Mouse (Mus musculus) myocyte (in vitro differentiated cells): Measurements from ENCODE around the gene Wdpcp. TPM values are rescaled to one million over a fixed set of nuclear protein-coding genes. Genes with fewer than 3 reads are reported as not detected.

ENCODE experiments used
- H3K27me3 ChIP-seq: one replicate; pipeline ENCODE4 v1.6.1; 2011; ENCODE audit not compliant: control insufficient read depth, insufficient read depth, insufficient read length
- H3K36me3 ChIP-seq: one replicate; pipeline ENCODE4 v1.6.1; 2011; ENCODE audit not compliant: control insufficient read depth, insufficient read depth
- H3K4me2 ChIP-seq: one replicate; pipeline ENCODE4 v1.6.1; 2011; ENCODE audit warnings: low read depth, control low read depth
- H3K4me3 ChIP-seq: one replicate; pipeline ENCODE4 v1.5.1; 2011; ENCODE audit warnings: mild to moderate bottlenecking, control low read depth, moderate library complexity
- H3K79me2 ChIP-seq: one replicate; pipeline ENCODE4 v1.6.1; 2011; ENCODE audit not compliant: control insufficient read depth, insufficient read depth
- H3ac ChIP-seq: one replicate; pipeline ENCODE4 v1.6.1; 2011; ENCODE audit not compliant: control insufficient read depth, insufficient read length
- CEBPB ChIP-seq: IDR thresholded peaks from 2 replicates; pipeline ENCODE4 v1.6.1; 2011; ENCODE audit warnings: mild to moderate bottlenecking, moderate library complexity; ENCODE audit not compliant: poor library complexity, insufficient read depth, severe bottlenecking
- E2F4 ChIP-seq: IDR thresholded peaks from one replicate; pipeline ENCODE4 v1.6.1; 2011; ENCODE audit warnings: mild to moderate bottlenecking, control low read depth, moderate library complexity; ENCODE audit not compliant: insufficient read depth
- MAX ChIP-seq: IDR thresholded peaks from one replicate; pipeline ENCODE4 v1.6.1; 2011; ENCODE audit warnings: low read depth, mild to moderate bottlenecking, control low read depth
- MYOD1 ChIP-seq, 3 experiments: IDR thresholded peaks; one replicate each; pipeline ENCODE4 v1.6.1; 2011; ENCODE audit warnings: control low read depth in 2 of 3, low read depth in 2 of 3, mild to moderate bottlenecking in 2 of 3, moderate library complexity in 1 of 3; ENCODE audit not compliant: insufficient read length in 2 of 3, control insufficient read depth in 1 of 3
- MYOG ChIP-seq, 3 experiments: IDR thresholded peaks; one replicate each; pipeline ENCODE4 v1.6.1; 2011; ENCODE audit warnings: control low read depth in 2 of 3, low read depth in 2 of 3, mild to moderate bottlenecking in 2 of 3; ENCODE audit not compliant: insufficient read length in 2 of 3, control insufficient read depth in 1 of 3, insufficient read depth in 1 of 3
- POLR2A ChIP-seq: IDR thresholded peaks from one replicate; pipeline ENCODE4 v1.6.1; 2011; ENCODE audit warnings: low read depth, mild to moderate bottlenecking, control low read depth, moderate library complexity; ENCODE audit not compliant: insufficient read length
- POLR2AphosphoS2 ChIP-seq: IDR thresholded peaks from one replicate; pipeline ENCODE4 v1.6.1; 2011; ENCODE audit warnings: low read depth, control low read depth; ENCODE audit not compliant: insufficient read length
- REST ChIP-seq: IDR thresholded peaks from one replicate; pipeline ENCODE4 v1.6.1; 2011; ENCODE audit warnings: mild to moderate bottlenecking, control low read depth, moderate library complexity; ENCODE audit not compliant: insufficient read depth, insufficient read length
- SRF ChIP-seq: IDR thresholded peaks from one replicate; pipeline ENCODE4 v1.6.1; 2011; ENCODE audit warnings: low read depth; ENCODE audit not compliant: control insufficient read depth, insufficient read length
- TCF12 ChIP-seq: IDR thresholded peaks from one replicate; pipeline ENCODE4 v1.6.1; 2011; ENCODE audit warnings: mild to moderate bottlenecking, control low read depth; ENCODE audit not compliant: poor library complexity, insufficient read depth, severe bottlenecking
- TCF3 ChIP-seq: IDR thresholded peaks from one replicate; pipeline ENCODE4 v1.6.1; 2011; ENCODE audit warnings: low read depth, control low read depth; ENCODE audit not compliant: insufficient read length
- USF1 ChIP-seq: IDR thresholded peaks from one replicate; pipeline ENCODE4 v1.6.1; 2011; ENCODE audit warnings: low read depth, mild to moderate bottlenecking, control low read depth, moderate library complexity
- polyA plus RNA-seq: library from polyadenylated mRNA; unstranded; fragments of >200 nt; fragmentation: generic; extraction: Trizol; gene quantifications from one replicate; pipeline ENCODE4 v1.2.1, GENCODE M21; 2012; ENCODE audit warnings: missing spikeins

The Wdpcp gene
- polyA plus RNA-seq, 1 experiment = 5.2 TPM

DNA sequence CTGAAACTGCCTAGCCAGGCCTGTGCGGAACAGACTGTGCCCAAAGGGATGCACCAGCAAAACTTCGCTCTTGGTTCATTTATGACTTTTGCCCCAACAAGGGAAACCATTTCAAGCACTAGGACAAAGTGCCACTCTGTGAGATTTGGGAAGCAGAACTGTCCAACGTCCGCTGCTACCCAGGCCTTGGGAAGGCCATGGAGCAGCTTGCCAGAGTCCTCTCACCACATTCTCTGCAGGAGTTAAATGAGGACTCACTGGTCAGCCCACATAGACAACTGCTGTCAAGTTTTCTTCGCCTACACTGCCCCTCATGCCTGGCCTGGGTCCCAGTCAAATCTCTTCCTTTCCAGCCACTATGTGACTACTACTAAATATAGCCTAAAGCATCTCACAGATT lies 10.7 kb upstream of the Wdpcp start:
- H3K79me2 ChIP-seq = peaks cover 2% of the 10 kb centered on the region
- TF ChIP-seq POLR2AphosphoS2 (no peak), CEBPB (no peak), SRF (no peak), MAX (no peak), MYOG (IDR thresholded peaks at IDR 0.05; ENCODE audit: control insufficient read depth in 1 of 3, insufficient read depth in 1 of 3, insufficient read length in 2 of 3, low read depth in 2 of 3) (no peak), USF1 (no peak), POLR2A (no peak), MYOD1 (IDR thresholded peaks at IDR 0.05; ENCODE audit: control insufficient read depth in 1 of 3, insufficient read length in 2 of 3, low read depth in 2 of 3) (no peak), TCF12 (no peak), REST (no peak), E2F4 (no peak), TCF3 (no peak)
- peaks cover 52% of the 10 kb centered on the region for H3K36me3 ChIP-seq
- no peak overlapping the region for H3K4me2 ChIP-seq
- H3K27me3 ChIP-seq = no peaks in the 10 kb centered on the region
- H3ac ChIP-seq = no peak overlapping the region
- no peak overlapping the region for H3K4me3 ChIP-seq

GRCm38 (mm10) chr11:21563617-21564325 lies 8.3 kb upstream of the Wdpcp start:
- Histone ChIP-seq H3ac (no peak overlapping the region), H3K36me3 (peaks cover 32% of the 10 kb centered on the region), H3K4me3 (no peak overlapping the region), H3K27me3 (no peaks in the 10 kb centered on the region), H3K79me2 (peaks cover 25% of the 10 kb centered on the region), H3K4me2 (peak overlapping the region; percentile 4)
- TF ChIP-seq USF1 (no peak), REST (no peak), SRF (no peak), E2F4 (no peak), MYOG (IDR thresholded peaks at IDR 0.05; ENCODE audit: control insufficient read depth in 1 of 3, insufficient read depth in 1 of 3, insufficient read length in 2 of 3, low read depth in 2 of 3) (no peak), MAX (no peak), POLR2A (no peak), TCF3 (no peak), TCF12 (no peak), POLR2AphosphoS2 (no peak), CEBPB (no peak), MYOD1 (IDR thresholded peaks at IDR 0.05; ENCODE audit: control insufficient read depth in 1 of 3, insufficient read length in 2 of 3, low read depth in 2 of 3) (no peak)

GRCm38 (mm10) chr11:21564681-21565405 lies 7.2 kb upstream of the Wdpcp start:
- H3K4me2 ChIP-seq = no peak overlapping the region

DNA sequence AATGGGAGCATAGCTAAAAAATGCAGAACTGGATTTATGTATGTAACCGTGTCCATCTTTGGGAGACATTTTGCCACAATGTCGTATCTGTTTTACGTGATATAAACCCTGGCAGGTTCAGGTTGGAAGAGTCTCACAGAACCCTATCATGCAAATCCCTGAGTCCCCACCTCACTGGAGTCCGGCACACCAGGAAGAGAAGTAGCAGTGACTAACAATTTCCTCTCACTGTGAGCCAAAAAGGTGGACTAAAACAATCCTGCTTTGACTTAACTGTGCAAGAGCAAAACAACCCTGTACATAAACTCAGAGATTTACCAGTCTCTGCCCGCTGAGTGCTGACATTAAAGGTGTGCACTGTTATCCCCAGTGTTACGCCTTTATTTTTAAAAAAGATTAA lies 5.1 kb upstream of the Wdpcp start:
- TF ChIP-seq TCF12 (no peak), MYOD1 (IDR thresholded peaks at IDR 0.05; ENCODE audit: control insufficient read depth in 1 of 3, insufficient read length in 2 of 3, low read depth in 2 of 3) (no peak), TCF3 (no peak), MAX (no peak), SRF (no peak), CEBPB (no peak), E2F4 (no peak), POLR2A (no peak), POLR2AphosphoS2 (no peak)
- Histone ChIP-seq H3K4me2 (no peak overlapping the region), H3ac (no peak overlapping the region), H3K36me3 (peaks cover 18% of the 10 kb centered on the region), H3K79me2 (peaks cover 48% of the 10 kb centered on the region), H3K27me3 (no peaks in the 10 kb centered on the region), H3K4me3 (no peak overlapping the region)

More at GRCm38 (mm10) chr11:21564681-21565405, 7.2 kb upstream of the Wdpcp start:
- TF ChIP-seq TCF3 (no peak), REST (no peak), E2F4 (no peak), POLR2AphosphoS2 (no peak), MYOD1 (IDR thresholded peaks at IDR 0.05; ENCODE audit: control insufficient read depth in 1 of 3, insufficient read length in 2 of 3, low read depth in 2 of 3) (no peak), POLR2A (no peak), MAX (no peak), USF1 (no peak), TCF12 (no peak), SRF (no peak), MYOG (IDR thresholded peaks at IDR 0.05; ENCODE audit: control insufficient read depth in 1 of 3, insufficient read depth in 1 of 3, insufficient read length in 2 of 3, low read depth in 2 of 3) (no peak), CEBPB (no peak)
- peaks cover 21% of the 10 kb centered on the region for H3K36me3 ChIP-seq
- no peak overlapping the region for H3ac ChIP-seq
- H3K27me3 ChIP-seq = no peaks in the 10 kb centered on the region
- H3K79me2 ChIP-seq = peaks cover 36% of the 10 kb centered on the region
- H3K4me3 ChIP-seq = no peak overlapping the region
